Mouse (Mus musculus) liver, postnatal 0 days (tissue): ENCODE measurements around the gene Srcin1.

Experiments
- CTCF ChIP-seq: sonication (generic); IDR thresholded peaks from 2 replicates; pipeline ENCODE4 v1.5.1; 2016; ENCODE audit warnings: antibody characterized with exemption, low read depth
- EP300 ChIP-seq: IDR thresholded peaks from 2 replicates; pipeline ENCODE4 v1.6.1; 2016; ENCODE audit warnings: antibody characterized with exemption, low read depth, mild to moderate bottlenecking

GRCm38 (mm10) chr11:97566551-97566950, 9.4 kb downstream of the Srcin1 start:
- TF ChIP-seq EP300 (no peak), CTCF (no peak)
